Mouse (Mus musculus) forebrain, embryonic 14.5 days (tissue): Measurements from ENCODE around the gene Fam47e. TPM values are rescaled to one million over a fixed set of nuclear protein-coding genes. Genes with fewer than 3 reads are reported as not detected.
A peak's percentile ranks its signal among the peaks of the same experiment; 100 is the strongest.

Experiments
- ATAC-seq: fragments of 200-750 bp; cut with Nextera tagmentation; 2 replicates; pipeline ENCODE4 v1.8.0; 2017; ENCODE audit warnings: mild to moderate bottlenecking, moderate library complexity
- DNase-seq: peaks from one replicate; pipeline ENCODE4 v3.0.0-alpha.2; 2015; ENCODE audit warnings: low spot score
- H3K27ac ChIP-seq: fragments of 300-500 bp; sonication (generic); 2 replicates; pipeline ENCODE4 v1.5.1; 2014; ENCODE audit warnings: low read depth, mild to moderate bottlenecking, control low read depth, low read length, moderate library complexity
- H3K27me3 ChIP-seq: fragments of 300-500 bp; sonication (generic); replicated peaks from 2 replicates; pipeline ENCODE4 v1.6.1; 2014; ENCODE audit warnings: low read length, control low read depth, mixed read lengths; ENCODE audit not compliant: control insufficient read depth, insufficient read depth
- H3K36me3 ChIP-seq: fragments of 300-500 bp; sonication (generic); 2 replicates; pipeline ENCODE4 v1.6.1; 2014; ENCODE audit warnings: low read length, control low read depth; ENCODE audit not compliant: control insufficient read depth, insufficient read depth
- H3K4me1 ChIP-seq: fragments of 300-500 bp; sonication (generic); 2 replicates; pipeline ENCODE4 v1.6.1; 2014; ENCODE audit warnings: antibody characterized with exemption, low read length, control low read depth; ENCODE audit not compliant: control insufficient read depth, insufficient read depth
- H3K4me2 ChIP-seq: fragments of 300-500 bp; sonication (generic); 2 replicates; pipeline ENCODE4 v1.6.1; 2014; ENCODE audit warnings: mild to moderate bottlenecking, control low read depth, low read length
- H3K4me3 ChIP-seq: fragments of 300-500 bp; sonication (generic); 2 replicates; pipeline ENCODE4 v1.5.1; 2014; ENCODE audit warnings: low read depth, low read length, control low read depth
- H3K9ac ChIP-seq: fragments of 300-500 bp; sonication (generic); 2 replicates; pipeline ENCODE4 v1.6.1; 2014; ENCODE audit warnings: mild to moderate bottlenecking, low read length, control low read depth, moderate library complexity
- H3K9me3 ChIP-seq: fragments of 300-500 bp; sonication (generic); replicated peaks from 2 replicates; pipeline ENCODE4 v1.6.1; 2016; ENCODE audit warnings: low read length, control low read depth, mixed read lengths; ENCODE audit not compliant: control insufficient read depth
- WGBS: fragments of 180-500 bp; shearing (Covaris S2); extraction: QIAGEN DNeasy Blood & Tissue Kit; methylation state at CpG from one replicate; pipeline ENCODE4 v1.1.7; 2014; 5-methylcytosine and 5-hydroxymethylcytosine counted together
- polyA plus RNA-seq: library from polyadenylated mRNA; unstranded; fragments of >200 nt; fragmentation: Nextera tagmentation; extraction: Ambion mirVana; gene quantifications from 2 replicates; pipeline ENCODE4 v1.2.1, GENCODE M21; 2014

Fam47e gene
- polyA plus RNA-seq, 1 experiment from 2014 or later = 0.66 TPM

GRCm38 (mm10) chr5:92612756-92613155 is 57.9 kb downstream of the Fam47e start:
- no peak for ATAC-seq
- no peak overlapping the region for H3K4me3 ChIP-seq
- H3K27ac ChIP-seq = no peak overlapping the region
- DNase-seq = no peak
- no peaks in the 10 kb centered on the region for H3K27me3 ChIP-seq
- no peak overlapping the region for H3K4me2 ChIP-seq
- 87% methylated on average over 4 of the region's 4 CpGs for WGBS
- no peaks in the 10 kb centered on the region for H3K36me3 ChIP-seq
- H3K9me3 ChIP-seq = no peaks in the 10 kb centered on the region
- H3K4me1 ChIP-seq = no peaks in the 10 kb centered on the region
- no peak overlapping the region for H3K9ac ChIP-seq

GRCm38 (mm10) chr5:92621883-92622282 is 67.0 kb downstream of the Fam47e start:
- Histone ChIP-seq H3K27ac (no peak overlapping the region), H3K27me3 (no peaks in the 10 kb centered on the region), H3K4me1 (no peaks in the 10 kb centered on the region), H3K4me3 (no peak overlapping the region), H3K9ac (no peak overlapping the region), H3K4me2 (no peak overlapping the region), H3K9me3 (no peaks in the 10 kb centered on the region), H3K36me3 (no peaks in the 10 kb centered on the region)
- DNase-seq = no peak
- no peak for ATAC-seq
- 83% methylated on average over 5 of the region's 5 CpGs for WGBS

- no peak overlapping the region for H3K9ac ChIP-seq
These were observed 73.0 kb downstream of the Fam47e start for GRCm38 (mm10) chr5:92627896-92628295.

GRCm38 (mm10) chr5:92633526-92633925 is 78.7 kb downstream of the Fam47e start:
- 67% methylated on average over 4 of the region's 4 CpGs for WGBS

More at GRCm38 (mm10) chr5:92627896-92628295, 73.0 kb downstream of the Fam47e start:
- Histone ChIP-seq H3K9me3 (no peaks in the 10 kb centered on the region), H3K4me1 (no peaks in the 10 kb centered on the region), H3K27me3 (no peaks in the 10 kb centered on the region), H3K27ac (no peak overlapping the region), H3K36me3 (no peaks in the 10 kb centered on the region), H3K4me2 (no peak overlapping the region), H3K4me3 (no peak overlapping the region)
- no peak for ATAC-seq
- DNase-seq = peak; percentile 4
- WGBS = 82% methylated on average over 7 of the region's 7 CpGs

GRCm38 (mm10) chr5:92634916-92635315 is 80.0 kb downstream of the Fam47e start:
- ATAC-seq (no peak), DNase-seq (no peak)
- no peak overlapping the region for H3K4me2 ChIP-seq
- H3K36me3 ChIP-seq = no peaks in the 10 kb centered on the region
- no peaks in the 10 kb centered on the region for H3K9me3 ChIP-seq
- no peaks in the 10 kb centered on the region for H3K27me3 ChIP-seq
- H3K4me1 ChIP-seq = no peaks in the 10 kb centered on the region
- no peak overlapping the region for H3K27ac ChIP-seq
- 77% methylated on average over 3 of the region's 3 CpGs for WGBS
- H3K4me3 ChIP-seq = no peak overlapping the region
- no peak overlapping the region for H3K9ac ChIP-seq

More at GRCm38 (mm10) chr5:92633526-92633925, 78.7 kb downstream of the Fam47e start:
- DNase-seq (no peak), ATAC-seq (no peak)
- no peak overlapping the region for H3K9ac ChIP-seq
- no peaks in the 10 kb centered on the region for H3K4me1 ChIP-seq
- no peak overlapping the region for H3K4me3 ChIP-seq
- no peaks in the 10 kb centered on the region for H3K27me3 ChIP-seq
- no peaks in the 10 kb centered on the region for H3K9me3 ChIP-seq
- H3K4me2 ChIP-seq = no peak overlapping the region
- H3K36me3 ChIP-seq = no peaks in the 10 kb centered on the region
- no peak overlapping the region for H3K27ac ChIP-seq

GRCm38 (mm10) chr5:92635891-92636290 is 81.0 kb downstream of the Fam47e start:
- Histone ChIP-seq H3K27ac (no peak overlapping the region), H3K27me3 (no peaks in the 10 kb centered on the region), H3K4me3 (no peak overlapping the region), H3K9ac (no peak overlapping the region), H3K9me3 (no peaks in the 10 kb centered on the region), H3K4me2 (no peak overlapping the region), H3K4me1 (no peaks in the 10 kb centered on the region), H3K36me3 (no peaks in the 10 kb centered on the region)
- DNase-seq (no peak), ATAC-seq (no peak)
- WGBS = 89% methylated on average over 5 of the region's 5 CpGs

GRCm38 (mm10) chr5:92640861-92641260 is 86.0 kb downstream of the Fam47e start:
- Histone ChIP-seq H3K4me3 (no peak overlapping the region), H3K4me2 (no peak overlapping the region), H3K36me3 (no peaks in the 10 kb centered on the region), H3K27me3 (no peaks in the 10 kb centered on the region), H3K9ac (no peak overlapping the region), H3K4me1 (no peaks in the 10 kb centered on the region), H3K9me3 (no peaks in the 10 kb centered on the region), H3K27ac (no peak overlapping the region)
- ATAC-seq (no peak), DNase-seq (no peak)
- WGBS = 74% methylated on average over 3 of the region's 3 CpGs

Other genes starting within 250 kb of the Fam47e start
- gene Sdad1, start 244.6 kb upstream of the Fam47e start, polyA plus RNA-seq = 28.6 and 33.2 TPM in 2 replicates
- gene Cxcl9, start 227.0 kb upstream of the Fam47e start, polyA plus RNA-seq = not detected in 2 replicates
- gene Art3, start 223.2 kb upstream of the Fam47e start, polyA plus RNA-seq = 2.9 and 4.9 TPM in 2 replicates
- 0.44 TPM in 1 of 2 replicates, not detected in the other for gene Cxcl10, start 206.2 kb upstream of the Fam47e start, polyA plus RNA-seq
- gene Nup54, start 119.8 kb upstream of the Fam47e start, polyA plus RNA-seq = 55.4 and 63.2 TPM in 2 replicates
- 23.9 and 26.0 TPM in 2 replicates for gene Scarb2, start 48.2 kb upstream of the Fam47e start, polyA plus RNA-seq
- 3.5 and 4.0 TPM in 2 replicates for gene Stbd1, start 48.0 kb downstream of the Fam47e start, polyA plus RNA-seq
- 0.37 and 0.58 TPM in 2 replicates for gene Ccdc158, start 120.2 kb downstream of the Fam47e start, polyA plus RNA-seq
- gene Shroom3, start 128.4 kb downstream of the Fam47e start, polyA plus RNA-seq = 1.6 and 2.0 TPM in 2 replicates